Mouse (Mus musculus) stomach, adult 2 months (tissue): ENCODE results near the gene Fam189b. TPM values are rescaled to one million over a fixed set of nuclear protein-coding genes. Genes with fewer than 3 reads are reported as not detected.

ENCODE experiments used
- polyA plus RNA-seq: library from polyadenylated mRNA; depleted of rRNA; stranded (reverse); fragments of >200 nt; gene quantifications from 2 replicates; pipeline ENCODE4 v1.2.3, GENCODE M21; 2012; rRNA removed

Gene Fam189b
- polyA plus RNA-seq = 20.3 and 21.6 TPM in 2 replicates

DNA sequence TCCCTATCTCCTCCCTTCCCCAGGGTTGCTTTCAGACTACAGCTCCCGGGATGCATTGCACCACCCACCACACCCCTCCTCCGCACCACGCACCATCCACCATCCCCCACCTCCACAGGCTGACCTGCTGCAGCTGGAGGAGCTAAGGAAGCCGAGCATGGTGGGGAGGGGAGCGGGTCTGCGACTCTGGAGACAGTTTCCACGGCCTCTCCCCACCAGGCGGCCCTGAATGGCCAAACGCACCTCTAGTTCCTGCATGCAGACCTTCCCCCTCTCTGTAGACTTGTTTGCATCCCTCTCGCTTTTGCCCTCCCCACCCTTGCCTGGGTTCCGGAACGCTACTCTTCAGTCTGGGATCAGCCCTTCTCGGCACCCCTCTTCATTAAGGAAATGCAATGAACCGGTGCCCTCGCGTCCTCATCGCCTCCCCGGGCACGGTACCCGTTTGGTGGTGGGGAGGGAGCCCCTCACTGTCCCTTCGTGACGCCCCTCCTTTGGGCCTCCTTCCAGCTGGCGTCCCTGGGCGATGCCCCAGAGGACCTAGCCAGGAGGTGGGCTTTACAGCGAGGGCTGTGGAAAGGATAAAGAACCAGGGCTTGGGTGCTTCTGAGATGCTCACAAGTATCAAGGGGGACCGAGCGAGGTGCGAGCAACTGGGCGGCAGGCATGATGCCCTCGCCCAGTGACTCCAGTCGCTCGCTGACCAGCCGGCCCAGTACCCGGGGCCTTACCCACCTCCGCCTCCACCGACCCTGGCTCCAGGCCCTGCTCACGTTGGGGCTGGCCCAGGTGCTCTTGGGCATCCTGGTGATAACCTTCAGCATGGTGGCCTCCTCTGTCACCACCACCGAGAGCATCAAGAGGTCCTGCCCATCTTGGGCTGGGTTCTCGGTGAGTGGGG, at the start of gene Fam189b:
Fam189b (plus strand) TSS at position 86 of the 901 bp plus-strand sequence.

GRCm38 (mm10) chr3:89135958-89136357, 47.0 kb upstream of the Fam189b start, which contains the start of gene Pklr:
Gene Pklr (plus strand): TSS chr3:89136142.

GRCm38 (mm10) chr3:89159616-89160344, 23.2 kb upstream of the Fam189b start, which contains the start of gene Hcn3:
Gene Hcn3 (minus strand): TSS chr3:89160196.

GRCm38 (mm10) chr3:89164506-89165267, 18.3 kb upstream of the Fam189b start, which contains the start of gene Clk2:
Gene Clk2 (plus strand): TSS chr3:89164795.

DNA sequence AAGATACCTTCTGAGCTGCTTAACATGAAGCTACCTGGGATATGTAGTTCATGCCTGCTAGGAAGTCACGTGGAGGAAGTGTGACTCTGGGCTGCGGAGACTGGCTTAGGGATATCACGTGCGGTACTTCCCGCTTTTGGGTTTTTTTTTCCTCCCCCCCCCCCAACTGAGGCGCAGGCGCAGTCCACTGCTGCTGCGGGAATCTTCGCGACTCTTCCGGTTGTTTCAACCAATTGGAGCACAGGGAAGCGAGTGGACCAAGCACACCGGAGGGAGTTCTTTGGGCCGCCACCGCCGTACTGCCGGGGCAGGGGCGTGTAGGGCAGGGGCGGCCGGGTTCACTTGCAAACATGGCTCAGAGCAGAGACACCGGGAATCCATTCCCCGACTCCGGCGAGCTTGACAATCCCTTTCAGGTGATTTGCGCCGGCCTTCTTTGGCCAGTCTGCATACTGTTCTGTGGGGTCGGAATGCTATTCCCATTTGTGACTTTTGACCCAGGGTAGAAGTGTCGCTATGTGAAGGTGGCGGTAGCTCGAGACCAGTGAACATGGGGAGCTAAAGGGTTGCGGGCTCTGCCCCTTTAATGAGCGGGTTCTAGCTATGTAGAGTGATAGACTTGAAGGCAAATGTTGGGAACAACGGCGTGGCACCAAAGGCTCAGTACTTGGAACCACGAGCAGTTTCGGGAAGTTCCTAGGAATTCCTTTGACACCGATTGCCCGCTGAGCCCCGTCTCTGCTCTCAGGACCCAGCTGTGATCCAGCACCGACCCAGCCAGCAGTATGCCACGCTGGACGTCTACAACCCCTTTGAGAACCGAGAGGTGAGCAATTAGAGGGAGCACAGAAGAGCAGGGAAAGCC, 5.5 kb upstream of the Fam189b start, which contains the start of gene Scamp3:
Scamp3 (plus strand) TSS at position 232 of the 865 bp plus-strand sequence.

GRCm38 (mm10) chr3:89202253-89203141, 19.6 kb downstream of the Fam189b start, which contains the start of gene Gba:
Gene Gba (plus strand): TSS chr3:89202928.

DNA sequence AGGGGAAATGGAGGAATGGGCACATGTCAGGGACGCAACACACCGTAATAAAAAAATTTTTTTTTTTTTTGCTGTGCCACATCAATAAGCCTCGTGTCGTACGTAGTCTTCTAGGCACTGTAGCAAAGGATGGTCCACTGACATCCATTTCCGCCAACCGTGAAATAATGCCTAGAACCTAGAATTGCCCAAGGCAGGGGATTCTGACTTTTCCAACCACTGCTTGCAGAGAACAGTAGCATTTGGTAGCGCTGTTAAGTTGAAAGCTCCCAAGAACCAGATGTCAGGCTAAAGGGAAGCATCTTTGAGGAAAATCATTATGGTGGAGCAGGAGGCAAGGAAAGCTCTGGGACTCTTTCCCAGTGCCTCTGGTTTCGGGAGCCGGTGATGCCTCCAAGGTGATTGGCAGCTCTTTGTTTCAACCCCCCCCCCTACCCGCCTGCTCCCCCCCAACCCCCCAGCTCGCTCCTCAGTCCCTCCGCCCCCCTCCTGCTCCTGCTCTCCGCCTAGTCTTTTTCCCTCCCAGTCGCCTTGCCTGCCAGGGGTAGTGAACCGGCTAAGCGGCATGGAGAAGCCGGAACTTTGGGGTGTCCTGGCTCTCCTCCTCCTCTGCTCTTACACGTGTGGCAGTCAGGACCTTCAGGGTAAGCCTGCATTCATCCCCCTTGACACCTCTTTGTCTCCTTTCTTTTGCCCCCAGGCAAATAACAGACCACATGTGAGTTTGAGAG, 31.9 kb downstream of the Fam189b start, which contains the start of gene Thbs3:
Thbs3 (plus strand) TSS at position 500 of the 731 bp plus-strand sequence.

DNA sequence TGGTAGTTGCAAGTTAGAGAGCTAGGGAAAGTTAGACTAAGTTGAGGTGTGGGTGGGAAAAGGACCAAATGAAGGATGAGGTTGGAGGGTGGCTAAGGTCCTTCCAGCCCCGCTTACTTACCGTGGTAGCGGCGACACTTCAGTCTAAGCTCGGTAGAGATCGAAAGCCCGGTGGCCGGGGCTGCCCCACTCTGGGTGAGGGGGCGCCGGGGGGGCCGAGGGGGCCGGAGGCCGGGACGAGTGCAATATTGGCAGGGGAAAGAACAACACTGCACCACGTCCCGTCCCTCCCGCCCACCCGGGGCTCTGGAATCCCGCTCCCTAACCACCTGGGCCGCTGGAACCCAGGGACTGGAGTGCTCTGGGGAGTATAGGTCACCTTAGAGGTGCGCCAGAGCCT, 44.0 kb downstream of the Fam189b start, which contains the start of gene Mtx1:
Mtx1 (minus strand) TSS at position 189 of the 400 bp plus-strand sequence.

DNA sequence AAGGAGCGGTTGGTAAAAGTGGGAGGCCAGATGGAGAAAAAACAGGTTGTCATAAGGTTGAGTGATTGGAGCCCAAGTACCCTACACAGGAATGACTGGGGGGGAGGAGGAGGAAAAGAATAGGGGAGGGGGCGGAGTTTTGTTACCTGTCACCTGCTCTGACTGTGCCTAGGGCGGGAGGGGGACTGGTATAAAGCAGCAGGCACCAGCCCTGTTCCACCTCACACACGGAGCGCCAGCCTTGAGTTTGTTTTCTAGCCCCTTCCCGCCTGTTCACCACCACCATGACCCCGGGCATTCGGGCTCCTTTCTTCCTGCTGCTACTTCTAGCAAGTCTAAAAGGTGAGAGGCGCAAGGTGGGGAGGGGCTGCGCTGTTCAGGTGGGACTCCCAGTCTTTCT, 45.9 kb downstream of the Fam189b start, which contains the start of gene Muc1:
Muc1 (plus strand) TSS at position 222 of the 400 bp plus-strand sequence.

Other genes starting within 250 kb of the Fam189b start
- 0.99 and 1.7 TPM in 2 replicates for gene Ash1l, start 232.5 kb upstream of the Fam189b start, polyA plus RNA-seq
- 8.3 and 12.4 TPM in 2 replicates for gene Dap3, start 232.0 kb upstream of the Fam189b start, polyA plus RNA-seq
- 33.5 and 43.6 TPM in 2 replicates for gene Rusc1, start 89.8 kb upstream of the Fam189b start, polyA plus RNA-seq
- gene Gm43738, start 82.0 kb upstream of the Fam189b start, polyA plus RNA-seq = not detected in 2 replicates
- gene Fdps, start 81.2 kb upstream of the Fam189b start, polyA plus RNA-seq = 111 and 125 TPM in 2 replicates
- 52.9 and 76.0 TPM in 2 replicates for gene Pklr, start 47.0 kb upstream of the Fam189b start, polyA plus RNA-seq
- 0.65 and 1.1 TPM in 2 replicates for gene Hcn3, start 22.9 kb upstream of the Fam189b start, polyA plus RNA-seq
- 13.4 and 18.5 TPM in 2 replicates for gene Clk2, start 18.3 kb upstream of the Fam189b start, polyA plus RNA-seq
- gene Scamp3, start 5.7 kb upstream of the Fam189b start, polyA plus RNA-seq = 74.0 and 74.9 TPM in 2 replicates
- gene Gba, start 19.8 kb downstream of the Fam189b start, polyA plus RNA-seq = 45.8 and 47.7 TPM in 2 replicates
- 27.5 and 28.7 TPM in 2 replicates for gene Thbs3, start 32.0 kb downstream of the Fam189b start, polyA plus RNA-seq
- gene Mtx1, start 43.9 kb downstream of the Fam189b start, polyA plus RNA-seq = 108 and 129 TPM in 2 replicates
- gene Muc1, start 45.9 kb downstream of the Fam189b start, polyA plus RNA-seq = 698 and 860 TPM in 2 replicates
- 227 and 292 TPM in 2 replicates for gene Krtcap2, start 62.8 kb downstream of the Fam189b start, polyA plus RNA-seq
- gene Trim46, start 63.2 kb downstream of the Fam189b start, polyA plus RNA-seq = 12.7 and 15.7 TPM in 2 replicates
- 275 and 451 TPM in 2 replicates for gene Dpm3, start 76.2 kb downstream of the Fam189b start, polyA plus RNA-seq
- gene Slc50a1, start 87.4 kb downstream of the Fam189b start, polyA plus RNA-seq = 140 and 155 TPM in 2 replicates
- 25.4 and 26.7 TPM in 2 replicates for gene Efna1, start 98.0 kb downstream of the Fam189b start, polyA plus RNA-seq
- 22.2 and 41.9 TPM in 2 replicates for gene Efna3, start 139.8 kb downstream of the Fam189b start, polyA plus RNA-seq
- gene Efna4, start 154.9 kb downstream of the Fam189b start, polyA plus RNA-seq = 5.6 and 17.9 TPM in 2 replicates
- gene Adam15, start 166.9 kb downstream of the Fam189b start, polyA plus RNA-seq = 105 and 117 TPM in 2 replicates
- 0.84 and 1.1 TPM in 2 replicates for gene Dcst2, start 178.8 kb downstream of the Fam189b start, polyA plus RNA-seq
- gene Dcst1, start 182.1 kb downstream of the Fam189b start, polyA plus RNA-seq = 0.03 and 0.13 TPM in 2 replicates
- gene Zbtb7b, start 211.6 kb downstream of the Fam189b start, polyA plus RNA-seq = 85.6 and 92.0 TPM in 2 replicates
- gene Lenep, start 219.7 kb downstream of the Fam189b start, polyA plus RNA-seq = 0.35 and 0.95 TPM in 2 replicates
- 12.9 and 14.3 TPM in 2 replicates for gene Flad1, start 228.7 kb downstream of the Fam189b start, polyA plus RNA-seq
- 4.7 and 4.9 TPM in 2 replicates for gene Cks1b, start 235.2 kb downstream of the Fam189b start, polyA plus RNA-seq
- gene Shc1, start 235.3 kb downstream of the Fam189b start, polyA plus RNA-seq = 28.6 and 34.3 TPM in 2 replicates
- gene Pygo2, start 247.1 kb downstream of the Fam189b start, polyA plus RNA-seq = 53.2 and 125 TPM in 2 replicates